Mouse (Mus musculus) CH12F3 (cell line): Measurements from ENCODE around the gene Ppp1r36.

ENCODE experiments used
- in situ Hi-C: fragments of 300-500 bp; cut with MboI; formaldehyde crosslinking; loops from 2 replicates; pipeline ENCODE4 v1.14.3; 2020; ENCODE audit warnings: low sequenced_read_pairs

Ppp1r36 gene

DNA sequence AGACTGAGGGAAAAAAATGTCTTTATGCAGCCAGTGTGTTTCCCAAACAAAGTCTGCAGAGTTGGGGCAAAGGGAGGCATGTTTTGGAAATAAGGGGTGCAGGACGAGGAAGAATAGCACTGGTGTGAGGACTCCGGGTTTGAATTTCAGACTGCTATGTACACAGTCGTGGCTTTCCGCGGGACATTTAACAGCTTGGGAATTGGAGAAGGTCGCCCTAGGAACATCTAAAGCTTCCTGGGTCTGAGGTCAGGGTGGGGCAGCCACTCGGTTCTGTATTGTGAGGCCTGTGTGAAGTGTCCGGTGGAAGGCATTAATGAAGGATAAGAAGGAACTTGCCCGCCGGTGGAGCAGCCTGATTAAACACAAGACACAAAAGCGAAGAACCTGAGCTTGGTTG is 68.0 kb downstream of the Ppp1r36 start:
- in situ Hi-C loops = no loop called here

DNA sequence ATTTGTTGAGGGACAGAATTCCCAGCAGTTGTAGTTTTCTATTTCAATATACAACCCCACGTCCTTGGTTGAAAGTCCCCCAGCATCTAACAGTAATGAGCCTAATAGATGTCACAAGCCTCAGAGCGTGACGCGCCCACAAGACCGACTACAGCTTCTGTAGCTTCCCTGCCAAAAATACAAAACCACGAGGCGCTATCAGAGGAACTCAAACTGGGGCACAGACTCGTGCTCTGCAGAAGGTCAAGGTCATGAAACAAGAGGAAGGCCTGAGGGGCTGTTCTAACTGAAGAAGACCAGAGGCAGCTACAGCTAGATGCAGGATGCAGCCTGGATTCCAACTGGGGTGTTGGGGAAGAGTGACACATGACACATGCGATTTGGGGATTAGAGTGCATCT is 69.6 kb downstream of the Ppp1r36 start:
- in situ Hi-C loops = no loop called here
